Mouse (Mus musculus): ENCODE data around the gene Klhl20.

Gene Klhl20

DNA sequence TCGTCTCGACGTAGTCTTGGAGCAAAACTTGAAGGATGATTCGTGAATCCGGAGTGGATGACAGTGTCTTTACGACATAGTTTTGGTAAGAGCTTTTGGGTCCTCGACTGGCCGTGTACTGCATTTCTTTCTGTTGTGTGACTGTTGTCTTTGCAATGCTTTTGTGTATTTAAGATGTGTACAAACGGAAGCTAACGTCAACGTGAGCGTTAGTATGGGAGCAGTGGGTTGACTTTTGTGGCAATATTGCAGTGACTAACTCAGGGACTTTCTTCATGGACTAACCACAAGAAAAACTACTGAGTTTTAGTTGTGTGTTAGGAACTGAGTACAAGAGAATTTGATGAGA lies 60.1 kb downstream of the Klhl20 start:
- DNase-seq (ENCODE audit: low spot score), result no peak

GRCm38 (mm10) chr1:161070352-161071271 lies 60.7 kb downstream of the Klhl20 start, which contains the start of the genes Dars2 and Cenpl:
Dars2 (minus strand) TSS chr1:161070658.
Cenpl (plus strand) TSS chr1:161070713.
- DNase-seq (ENCODE audit: low spot score), result peak; percentile 94

- DNase-seq (ENCODE audit: low spot score), result no peak
Observed at GRCm38 (mm10) chr1:161063351-161063750, 68.0 kb downstream of the Klhl20 start.

DNA sequence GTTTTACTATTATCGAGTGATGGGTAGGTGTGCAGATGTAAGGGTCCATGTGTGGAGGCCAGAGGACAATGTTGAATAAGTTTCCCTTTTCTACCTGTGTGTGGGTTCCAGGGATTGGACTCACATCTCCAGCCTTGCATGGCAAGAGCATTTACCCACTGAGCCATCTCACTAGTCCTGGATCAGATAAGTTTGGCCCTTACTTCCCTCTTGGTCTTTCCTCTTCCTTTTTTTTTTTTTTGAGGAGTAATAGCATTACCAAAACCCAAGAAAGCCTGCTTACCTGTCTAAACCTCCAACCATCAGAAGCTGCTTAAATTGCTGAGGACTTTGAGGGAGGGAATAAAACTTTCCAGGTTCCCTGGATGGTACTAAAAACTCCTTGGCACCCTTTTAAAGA lies 74.1 kb downstream of the Klhl20 start:
- no peak for DNase-seq (ENCODE audit: low spot score)

- DNase-seq (ENCODE audit: low spot score), result no peak
Observed at GRCm38 (mm10) chr1:161046972-161047371, 84.3 kb downstream of the Klhl20 start.

GRCm38 (mm10) chr1:161041261-161042020 lies 89.9 kb downstream of the Klhl20 start:
- no peak for DNase-seq (ENCODE audit: low spot score)

- no peak for DNase-seq (ENCODE audit: low spot score)
Observed at GRCm38 (mm10) chr1:161040855-161041254, 90.5 kb downstream of the Klhl20 start.

DNA sequence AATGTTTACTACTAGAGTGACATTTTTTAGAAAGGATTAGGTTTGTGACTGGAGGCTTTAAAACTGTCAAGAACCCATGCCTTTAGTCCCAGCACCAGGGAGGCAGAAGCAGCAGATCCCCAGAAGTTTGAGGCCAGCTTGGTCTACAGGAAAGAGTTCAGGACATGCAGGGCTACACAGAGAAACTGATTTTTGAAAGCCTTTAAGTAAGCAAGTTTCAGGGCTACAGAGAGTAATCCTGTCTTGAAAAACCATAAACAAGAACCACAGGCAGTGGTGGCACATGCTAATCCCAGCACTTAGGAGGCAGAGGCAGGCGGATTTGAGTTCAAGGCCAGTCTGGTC lies 90.9 kb downstream of the Klhl20 start:
- no peak for DNase-seq (ENCODE audit: low spot score)

- DNase-seq (ENCODE audit: low spot score), result no peak
Observed at GRCm38 (mm10) chr1:161039741-161040425, 91.4 kb downstream of the Klhl20 start.

DNA sequence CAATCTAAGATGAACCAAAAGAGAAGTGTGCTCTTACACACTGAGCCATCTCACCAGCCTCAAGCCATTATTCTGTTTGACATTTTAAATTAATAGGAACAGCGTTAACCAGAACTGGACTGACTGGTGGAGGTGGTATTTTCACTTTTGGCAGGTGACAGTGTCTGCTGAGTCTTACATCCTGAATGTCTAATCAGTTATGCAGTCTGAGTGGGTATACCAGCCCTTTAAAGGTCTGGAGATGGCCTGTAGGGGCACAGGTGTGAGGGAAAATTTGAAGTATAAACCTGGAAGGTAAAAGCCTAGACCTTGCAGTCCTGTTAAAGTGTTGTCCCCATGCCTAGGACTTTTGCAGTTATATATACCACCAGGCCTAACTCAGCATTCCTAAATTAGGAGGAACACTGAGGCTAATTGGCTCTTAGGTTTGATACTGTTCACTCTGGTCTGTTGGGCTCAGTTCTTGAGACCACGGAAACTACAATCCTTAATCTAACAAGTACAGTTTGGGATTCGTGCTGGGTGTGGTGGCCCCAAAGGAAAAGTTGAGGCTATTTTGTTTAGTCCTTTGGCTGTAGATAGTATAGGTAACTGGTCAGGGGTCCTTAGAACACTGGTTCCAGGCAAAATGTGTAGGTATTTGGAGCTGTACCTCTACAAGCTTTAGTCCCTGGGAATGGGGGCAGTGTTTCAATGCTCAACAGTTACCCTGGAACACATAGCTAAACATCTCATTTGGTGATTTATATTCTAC lies 92.2 kb downstream of the Klhl20 start:
- DNase-seq (ENCODE audit: low spot score), result no peak
